Mouse (Mus musculus) neutrophil, adult 83 days (primary cell): ENCODE data around the gene Skp2. TPM values are rescaled to one million over a fixed set of nuclear protein-coding genes. Genes with fewer than 3 reads are reported as not detected.

Experiments
- total RNA-seq, 2 experiments: library from RNA; stranded (reverse); gene quantifications; one replicate each; pipeline ENCODE4 v1.2.4; 2023

The Skp2 gene
- total RNA-seq, result 1 to 10 TPM; 6.9 to 7.9 TPM

GRCm38 (mm10) chr15:9155325-9155724 lies at the start of gene Skp2:
Gene Skp2 (minus strand): TSS chr15:9155425.

DNA sequence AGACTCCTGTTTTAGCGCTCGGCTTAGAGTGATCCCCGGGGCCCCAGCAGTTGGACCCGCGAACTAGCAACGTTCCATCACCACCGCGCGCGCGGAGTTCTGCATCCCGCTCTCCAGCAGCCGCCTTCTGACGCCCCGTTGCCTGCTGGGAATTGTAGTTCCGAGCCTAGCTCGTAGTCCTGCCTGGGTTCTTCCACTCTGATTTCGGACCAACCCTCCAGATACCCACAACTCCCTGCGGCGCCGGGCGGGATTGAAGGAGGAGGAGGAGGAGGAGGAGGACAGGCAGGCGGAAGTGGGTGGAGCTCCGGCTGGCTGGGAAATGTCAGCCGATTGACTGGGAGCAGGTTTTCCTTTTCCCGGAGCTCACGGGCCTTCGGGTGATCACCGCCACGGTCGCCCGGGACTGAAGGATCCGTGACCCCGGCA lies 15.0 kb downstream of the Skp2 start, which contains the start of gene Lmbrd2:
TSS of gene Lmbrd2 (plus strand) at position 299 of the 429 bp plus-strand sequence.

DNA sequence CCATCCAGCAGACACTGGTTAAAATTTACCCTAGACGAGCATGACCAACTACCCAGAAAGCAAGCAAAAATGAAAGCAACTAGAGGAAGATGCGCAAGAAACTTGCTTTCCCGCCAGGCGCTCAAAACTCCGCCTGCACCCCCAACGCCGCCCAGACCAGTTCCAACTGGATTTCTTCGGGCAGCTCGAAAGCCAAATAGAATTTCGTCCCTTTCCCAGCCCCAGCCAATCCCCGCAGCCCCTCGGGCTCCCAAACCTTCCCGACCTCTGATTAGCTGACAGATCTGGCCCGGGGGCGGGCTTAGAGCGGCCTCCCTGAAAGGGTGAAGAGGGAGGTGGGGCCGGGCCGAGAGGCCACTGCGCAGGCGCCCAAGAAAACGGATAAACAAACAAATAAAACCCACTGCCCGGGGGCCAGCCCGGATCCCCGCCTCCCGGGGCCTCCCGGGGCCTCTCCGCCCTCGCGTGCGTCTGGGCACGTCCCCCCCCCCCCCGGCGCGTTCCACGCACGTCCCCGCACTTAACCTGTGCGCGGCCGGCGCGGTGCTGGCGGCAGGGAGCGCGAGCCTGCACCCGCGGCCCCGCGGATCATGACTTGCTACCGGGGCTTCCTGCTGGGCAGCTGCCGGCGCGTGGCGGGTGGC lies 84.2 kb downstream of the Skp2 start, which contains the start of gene Nadk2:
TSS of gene Nadk2 (plus strand) at position 349 of the 644 bp plus-strand sequence.

Other genes with a start within 250 kb of the Skp2 start
- under 1 TPM; 0.22 to 0.46 TPM for gene Ranbp3l, start 187.5 kb downstream of the Skp2 start, total RNA-seq
- 10 to 100 TPM; 31.3 to 37.8 TPM for gene Nadk2, start 84.2 kb downstream of the Skp2 start, total RNA-seq
- 1 to 10 TPM; 6.5 to 7.0 TPM for gene Lmbrd2, start 14.9 kb downstream of the Skp2 start, total RNA-seq
- not detected for gene Ugt3a1, start 121.5 kb upstream of the Skp2 start, total RNA-seq
- gene Ugt3a2, start 180.1 kb upstream of the Skp2 start, total RNA-seq, result not detected